Mouse (Mus musculus) mesoderm, embryonic 11.5 days (tissue): Measurements from ENCODE around the gene Gm11114.

Experiments
- DNase-seq: peaks from one replicate; pipeline ENCODE4 v3.0.0-alpha.2; 2012; ENCODE audit warnings: low read depth, low spot score

The Gm11114 gene

DNA sequence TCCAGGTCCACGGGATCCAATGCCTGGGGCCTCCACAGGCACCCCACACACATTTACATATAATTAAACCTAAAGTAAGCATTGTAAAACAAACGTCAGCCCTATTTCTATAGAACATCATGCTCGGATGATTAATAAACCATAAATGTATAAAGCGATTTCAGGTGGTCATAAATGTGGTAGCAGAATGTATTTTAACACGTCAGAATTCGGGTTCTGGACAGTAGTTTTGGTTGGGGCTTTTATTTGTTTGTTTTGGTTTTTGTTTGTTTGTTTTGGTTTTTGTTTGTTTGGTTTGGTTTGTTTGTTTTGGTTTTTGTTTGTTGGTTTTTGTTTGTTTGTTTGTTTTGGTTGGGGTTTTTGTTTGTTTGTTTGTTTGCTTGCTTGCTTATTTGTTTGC lies at the start of gene Gm11114:
TSS of gene Gm11114 (plus strand) at position 301 of the 400 bp plus-strand sequence.
- no peak for DNase-seq

DNA sequence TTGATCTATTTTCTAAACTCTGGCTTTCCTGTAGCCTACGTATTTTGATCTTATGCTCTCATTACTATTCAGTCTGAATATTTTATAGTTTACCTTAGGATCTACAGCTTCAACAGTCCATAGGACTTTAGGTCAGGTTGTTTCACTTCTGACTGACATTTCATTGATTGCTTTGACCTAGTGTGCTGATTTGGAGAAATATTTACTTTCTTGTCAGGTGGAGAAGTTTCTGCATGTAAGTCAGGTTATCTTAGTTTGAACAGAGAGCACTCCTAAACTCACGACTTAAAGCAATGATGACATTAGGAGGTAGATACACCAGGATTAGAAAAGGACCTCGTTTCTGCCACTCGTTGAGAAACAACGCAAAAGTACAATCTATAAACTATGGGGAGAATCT lies 45.7 kb upstream of the Gm11114 start:
- DNase-seq: no peak

DNA sequence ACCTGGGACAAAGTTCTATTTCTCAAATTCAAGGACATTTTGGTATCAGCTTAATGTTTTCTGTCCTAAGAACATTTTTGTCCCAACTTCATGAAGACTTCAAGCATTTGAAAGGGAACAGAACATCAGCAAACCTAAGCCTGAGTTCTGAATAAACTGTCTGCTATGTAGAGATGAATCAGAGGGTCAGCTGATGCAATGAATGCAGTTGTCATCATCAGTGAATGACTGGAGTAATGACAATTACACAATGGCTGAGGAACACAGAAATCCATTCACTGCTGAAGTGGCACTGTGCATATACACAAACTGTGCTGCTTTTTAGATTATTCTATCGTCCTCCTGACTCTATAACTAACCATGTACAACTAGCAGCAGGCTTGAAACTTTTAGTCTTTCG lies 38.5 kb upstream of the Gm11114 start:
- no peak for DNase-seq

DNA sequence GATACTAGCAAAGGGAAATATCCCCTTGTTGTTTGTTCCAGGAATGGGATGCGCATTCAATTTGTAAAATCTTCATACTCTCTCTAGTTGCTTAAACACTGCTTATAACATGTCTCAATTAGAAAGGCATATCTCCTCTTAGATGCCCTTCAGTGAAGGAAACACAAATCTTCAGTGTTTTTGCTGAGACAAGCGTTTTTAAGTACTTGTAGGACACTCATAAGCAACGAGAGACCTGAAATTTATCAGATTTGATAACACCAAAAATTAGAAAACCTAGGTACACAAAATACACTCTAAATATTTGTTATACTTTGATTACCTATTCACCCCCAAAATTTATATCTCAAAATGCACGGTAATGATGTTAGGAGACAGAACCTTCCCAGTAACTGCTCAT lies 9.7 kb upstream of the Gm11114 start:
- DNase-seq: no peak

DNA sequence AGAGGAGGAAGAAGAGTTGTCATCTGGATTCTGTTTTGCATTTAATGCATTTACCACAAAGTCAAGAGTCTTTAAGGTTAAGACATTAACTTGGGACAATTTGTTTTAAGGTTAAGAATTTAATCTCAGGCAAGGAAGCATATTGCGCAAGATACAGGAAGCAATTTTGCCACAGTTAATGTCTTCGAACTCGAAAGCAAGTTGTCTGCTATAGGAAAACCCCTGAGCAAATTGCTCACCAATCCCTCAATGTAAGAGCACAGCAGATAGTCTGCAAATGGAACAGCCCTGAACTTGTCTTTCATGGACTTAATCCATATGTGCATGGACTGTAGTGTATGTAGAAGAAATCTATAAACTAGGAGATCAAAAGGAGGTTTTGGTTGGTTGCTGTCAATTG lies 9.2 kb upstream of the Gm11114 start:
- no peak for DNase-seq

DNA sequence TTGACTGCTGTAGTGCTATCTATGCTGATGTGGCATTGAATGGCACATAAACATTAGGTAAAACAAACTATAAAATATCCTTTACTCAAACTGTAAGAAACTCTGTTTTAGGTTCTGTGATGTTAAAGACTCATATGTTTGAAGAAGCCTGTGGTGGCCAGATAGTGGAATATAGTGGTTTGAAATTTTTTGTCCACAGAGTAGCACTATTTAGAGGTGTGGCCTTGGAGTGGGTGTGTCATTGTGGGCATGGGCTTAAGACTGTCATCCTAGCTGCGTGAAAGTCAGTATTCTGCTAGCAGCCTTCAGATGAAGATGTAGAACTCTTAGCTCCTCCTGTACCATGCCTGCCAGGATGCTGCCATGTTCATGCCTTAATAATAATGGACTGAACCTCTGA lies 3.5 kb downstream of the Gm11114 start:
- no peak for DNase-seq

DNA sequence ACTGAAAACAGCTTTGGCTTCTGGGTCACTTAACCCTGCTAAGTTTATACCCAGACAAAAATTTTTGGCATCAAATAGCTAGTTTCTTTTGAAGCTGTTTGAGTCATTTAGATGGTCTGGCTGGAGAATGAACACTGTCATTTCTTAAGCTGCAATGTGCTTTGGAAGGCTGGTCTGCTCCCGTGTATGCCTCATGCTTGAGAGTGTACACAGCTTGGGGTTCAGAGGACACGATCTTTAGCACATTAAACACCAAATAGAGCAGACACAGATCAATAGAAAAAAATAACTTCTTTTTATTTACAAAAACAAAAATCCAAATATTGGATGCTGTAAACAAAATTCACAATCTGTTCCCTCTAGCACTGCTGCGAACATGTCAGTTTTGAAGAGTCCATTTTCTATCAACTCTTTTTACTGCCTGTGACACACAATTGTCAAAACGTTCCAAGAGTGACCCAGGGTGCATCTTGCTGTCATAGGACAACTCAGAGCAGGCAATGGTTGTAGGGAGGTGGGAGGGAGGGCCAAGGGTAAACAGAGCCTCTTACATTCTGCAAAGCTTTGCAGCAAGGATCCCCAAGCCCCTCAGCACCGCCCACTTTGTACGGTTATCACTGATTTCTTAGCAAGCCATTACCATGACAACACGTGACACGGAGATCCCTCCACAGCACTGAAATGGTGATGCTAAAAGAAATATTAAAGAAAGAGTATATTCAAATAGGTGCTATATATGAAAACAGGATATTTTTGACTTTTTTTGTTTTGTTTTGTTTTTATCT lies 7.8 kb downstream of the Gm11114 start:
- DNase-seq: no peak

DNA sequence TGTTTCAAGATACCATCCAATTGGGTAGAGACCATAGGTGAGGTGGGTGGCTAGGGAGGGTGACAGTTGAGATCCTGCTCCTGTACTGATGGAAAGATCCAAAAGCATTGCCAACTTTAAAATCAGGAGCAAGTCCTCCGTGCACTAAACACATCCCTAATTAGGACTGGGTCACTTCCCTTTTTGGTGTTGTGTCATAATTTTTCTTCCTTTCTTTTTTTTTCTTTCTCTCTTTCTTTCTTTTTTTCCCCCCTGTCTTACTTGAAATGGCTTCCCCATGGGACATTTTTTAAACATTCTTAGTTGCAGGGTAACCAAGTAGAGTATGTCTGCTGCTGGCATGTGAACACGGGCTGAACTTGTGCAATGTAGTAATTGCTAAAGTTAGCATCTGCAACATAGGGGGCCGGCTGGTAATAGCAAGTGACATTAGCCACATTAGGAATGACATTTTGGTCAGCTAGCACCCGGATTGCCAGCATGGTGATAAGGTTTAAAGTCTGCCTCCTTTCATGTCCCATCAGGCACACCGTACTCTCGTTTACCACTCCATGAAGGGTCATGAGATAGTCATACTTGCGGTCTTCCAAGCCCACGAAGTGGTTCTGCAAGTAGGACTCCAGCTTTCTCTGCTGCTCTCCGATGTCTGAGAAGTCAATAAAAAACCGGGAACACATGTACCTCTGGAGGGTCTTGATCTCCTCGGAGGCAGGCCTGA lies 11.7 kb downstream of the Gm11114 start:
- DNase-seq: no peak

DNA sequence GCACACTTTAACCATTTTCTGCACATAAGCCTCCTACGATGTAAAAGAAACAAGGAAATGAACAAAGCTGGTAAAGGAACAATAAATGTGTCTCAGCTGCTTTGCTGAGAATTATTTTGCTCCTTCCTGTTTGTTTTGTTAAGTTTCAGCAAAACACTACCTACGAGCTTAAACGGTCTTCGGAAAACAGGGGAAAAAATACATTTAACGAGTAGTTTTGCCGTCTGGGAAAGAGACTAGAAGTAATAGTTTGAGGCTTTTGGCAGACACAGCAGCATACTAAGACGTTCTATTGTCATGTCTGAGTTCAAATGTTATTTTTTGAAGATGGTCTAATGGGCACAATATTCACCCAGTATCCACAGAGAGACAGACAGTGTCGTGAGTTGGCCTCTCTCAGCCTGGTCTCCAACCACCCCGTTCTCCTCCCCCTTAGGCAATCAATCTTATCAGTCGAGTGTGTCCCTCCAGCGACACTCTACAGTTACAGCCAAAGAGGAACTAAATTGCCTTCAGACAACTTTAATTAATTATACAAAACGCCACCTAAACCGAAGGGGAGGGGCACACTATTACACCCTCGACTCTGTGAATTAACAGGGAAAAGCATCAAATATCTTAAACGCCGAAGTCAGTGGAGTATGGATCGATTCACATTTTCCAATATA lies 12.8 kb downstream of the Gm11114 start:
- no peak for DNase-seq

DNA sequence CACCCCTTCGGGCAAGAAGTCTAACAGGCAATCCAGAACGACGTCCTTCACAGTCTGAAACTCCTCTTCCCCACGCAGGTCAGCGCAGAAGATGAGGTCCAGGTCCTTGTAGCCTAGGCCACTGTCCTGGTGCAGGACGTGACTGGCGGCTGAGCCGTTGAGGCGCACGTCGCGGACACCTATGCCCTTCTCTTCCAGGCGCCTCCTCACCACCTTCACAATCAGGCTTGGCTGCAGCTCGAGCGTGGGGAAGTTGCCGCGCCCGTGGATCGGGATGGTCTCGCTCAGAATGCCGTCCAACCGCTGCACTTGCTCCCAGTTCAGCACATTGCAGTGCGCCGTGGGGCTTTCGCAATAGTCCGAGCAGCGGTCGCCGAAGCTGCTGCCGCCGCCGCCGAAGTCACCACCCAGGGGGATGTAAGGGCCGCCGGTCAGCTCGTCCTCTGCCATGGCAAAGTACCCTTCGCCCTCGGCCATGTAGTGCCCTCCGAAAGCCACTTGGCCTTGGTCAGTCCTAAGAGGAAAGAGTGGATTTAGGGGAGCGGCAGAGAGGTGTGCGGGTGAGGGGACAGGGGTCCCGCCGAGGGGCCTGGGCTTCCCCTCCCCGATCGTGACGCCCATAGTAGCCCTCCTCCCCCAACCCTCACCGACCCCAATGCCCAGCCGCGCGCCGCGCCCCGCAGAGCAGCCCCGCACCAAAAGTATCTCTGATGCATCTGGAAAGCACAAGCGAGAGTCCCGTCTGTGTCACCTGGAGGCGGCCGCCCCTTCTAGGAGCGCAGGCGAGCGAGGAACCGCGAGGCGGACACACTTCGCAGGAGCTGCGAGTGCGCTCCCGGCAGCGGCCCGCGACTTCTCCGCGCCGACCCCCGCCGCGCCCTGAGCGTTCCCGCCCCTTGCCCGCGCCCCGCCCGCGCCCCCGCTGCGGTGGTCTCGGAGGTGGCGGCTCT lies 14.0 kb downstream of the Gm11114 start:
- peak; percentile 43 for DNase-seq

DNA sequence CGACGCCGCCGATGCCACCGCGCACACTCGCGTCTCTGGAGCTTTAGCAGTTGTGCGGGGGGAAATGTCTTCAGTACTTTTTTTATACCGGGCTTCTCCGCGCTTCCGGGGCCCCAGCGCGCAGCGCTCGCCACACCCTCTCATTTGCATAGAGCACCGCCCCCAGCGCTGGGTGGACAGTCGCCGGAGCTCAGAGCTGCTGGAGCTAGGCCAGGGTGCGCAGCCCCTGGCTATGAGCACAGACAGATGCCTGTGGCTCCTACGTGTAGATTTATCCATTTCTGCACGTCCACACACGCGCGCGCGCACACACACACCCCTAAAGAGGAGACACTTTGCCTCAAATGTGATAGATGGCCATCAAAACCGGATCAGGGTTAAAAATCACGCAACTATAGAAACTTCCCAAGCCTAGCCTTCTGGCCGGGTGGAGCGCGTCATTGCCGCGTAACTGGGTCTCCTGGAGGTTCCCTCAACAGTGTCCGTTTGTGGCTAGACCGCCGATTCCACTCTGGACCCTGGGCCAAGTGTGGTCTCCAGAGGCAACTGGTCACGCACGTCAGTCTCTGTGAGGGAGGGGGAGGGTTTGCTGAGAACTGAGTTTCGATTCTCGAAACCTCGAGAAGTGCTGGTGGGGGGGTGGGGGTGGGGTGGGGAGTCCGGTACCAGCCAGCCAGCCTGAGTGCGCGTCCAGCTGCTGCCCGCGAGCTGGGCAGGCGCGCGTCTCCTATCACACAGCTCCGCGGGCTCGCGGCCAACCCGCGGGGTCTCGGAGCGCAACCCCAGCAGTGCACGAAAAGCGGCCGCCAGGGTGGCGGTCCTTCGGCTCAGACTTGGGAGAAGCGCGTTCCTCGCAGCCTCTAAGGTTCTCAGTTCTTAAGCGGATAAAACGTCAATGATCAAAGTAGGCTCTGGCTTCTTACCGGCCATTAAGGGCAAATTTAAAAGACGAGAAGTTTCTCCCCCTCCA lies 15.0 kb downstream of the Gm11114 start, which contains the start of gene Tent5a:
TSS of gene Tent5a (minus strand) at position 107 of the 970 bp plus-strand sequence.
- DNase-seq: peak; percentile 89

DNA sequence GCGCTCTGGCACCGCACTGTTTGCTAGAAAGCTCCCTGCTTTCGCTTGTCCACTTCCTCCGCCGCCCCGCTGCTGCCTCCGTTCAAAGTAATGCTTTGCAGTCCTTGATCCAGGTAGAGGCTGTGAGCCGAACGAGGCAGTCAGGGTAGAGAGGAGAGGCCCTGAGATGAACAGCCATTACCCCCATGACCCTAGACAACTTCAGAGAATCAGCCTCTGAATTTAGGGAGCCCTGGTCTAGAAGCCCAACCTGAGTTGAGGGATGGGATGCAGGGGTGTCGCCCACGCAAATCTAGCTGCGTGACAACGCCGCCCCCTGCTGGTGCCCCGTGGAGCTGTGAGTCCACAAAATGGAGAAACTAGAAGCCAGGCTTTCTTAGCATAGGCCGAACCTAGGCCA lies 15.7 kb downstream of the Gm11114 start:
- peak; percentile 91 for DNase-seq

DNA sequence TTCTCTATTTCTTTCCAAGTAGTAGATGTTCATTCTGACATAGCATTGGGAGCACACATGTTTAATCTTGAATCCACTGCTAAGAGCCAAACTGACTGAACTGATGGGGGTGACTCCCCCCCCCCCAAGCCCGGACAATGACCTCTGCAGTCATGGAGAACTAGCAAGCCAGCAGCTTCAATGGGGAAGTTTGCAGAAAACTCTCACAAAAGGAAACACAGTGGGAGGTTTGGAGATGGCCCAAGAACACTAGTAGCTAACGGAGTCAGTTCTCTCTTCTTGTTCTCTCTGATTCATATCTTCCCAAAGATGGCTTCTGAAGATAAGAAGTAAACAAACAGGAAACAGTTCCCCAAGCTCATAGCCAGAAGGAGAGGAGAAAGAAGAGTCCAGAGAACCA lies 18.9 kb downstream of the Gm11114 start:
- DNase-seq: no peak

DNA sequence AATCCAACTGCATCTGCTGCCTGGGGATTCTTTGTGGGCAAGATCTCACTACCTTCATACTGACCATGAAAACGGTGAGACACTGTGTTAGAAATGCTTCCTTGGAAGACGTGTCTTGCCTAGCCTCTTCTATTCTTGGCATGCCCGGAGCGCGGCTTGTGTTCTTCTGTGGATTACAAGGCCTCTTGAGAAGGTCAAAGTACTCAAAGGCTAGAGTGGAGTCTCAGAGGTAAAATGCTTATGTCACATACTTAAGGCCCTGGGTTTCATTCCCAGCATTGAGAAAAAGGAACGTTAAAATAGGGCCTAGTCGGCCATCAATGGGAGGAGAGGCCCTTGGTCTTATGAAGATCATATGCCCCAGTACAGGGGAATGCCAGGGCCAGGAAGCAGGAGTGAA lies 23.5 kb downstream of the Gm11114 start:
- DNase-seq: no peak

DNA sequence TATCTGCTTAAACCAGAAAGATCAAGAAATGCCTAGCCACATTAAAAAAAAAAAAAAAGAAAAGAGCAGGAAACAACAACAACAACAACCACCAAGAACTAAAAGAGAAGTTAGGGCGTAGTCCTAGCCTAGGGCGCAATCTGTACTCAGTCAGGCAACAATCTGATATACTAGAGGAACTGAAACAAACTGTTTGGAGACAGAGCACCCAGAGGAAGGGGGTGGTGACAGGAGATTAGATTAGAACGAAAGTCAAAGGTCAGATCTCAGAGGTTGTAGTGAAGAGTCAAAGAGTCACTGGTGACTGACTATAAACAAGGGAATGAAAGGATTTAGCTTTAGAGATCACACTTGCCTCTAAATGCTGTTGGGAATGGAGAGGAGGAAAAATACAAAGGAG lies 27.7 kb downstream of the Gm11114 start:
- DNase-seq: no peak

DNA sequence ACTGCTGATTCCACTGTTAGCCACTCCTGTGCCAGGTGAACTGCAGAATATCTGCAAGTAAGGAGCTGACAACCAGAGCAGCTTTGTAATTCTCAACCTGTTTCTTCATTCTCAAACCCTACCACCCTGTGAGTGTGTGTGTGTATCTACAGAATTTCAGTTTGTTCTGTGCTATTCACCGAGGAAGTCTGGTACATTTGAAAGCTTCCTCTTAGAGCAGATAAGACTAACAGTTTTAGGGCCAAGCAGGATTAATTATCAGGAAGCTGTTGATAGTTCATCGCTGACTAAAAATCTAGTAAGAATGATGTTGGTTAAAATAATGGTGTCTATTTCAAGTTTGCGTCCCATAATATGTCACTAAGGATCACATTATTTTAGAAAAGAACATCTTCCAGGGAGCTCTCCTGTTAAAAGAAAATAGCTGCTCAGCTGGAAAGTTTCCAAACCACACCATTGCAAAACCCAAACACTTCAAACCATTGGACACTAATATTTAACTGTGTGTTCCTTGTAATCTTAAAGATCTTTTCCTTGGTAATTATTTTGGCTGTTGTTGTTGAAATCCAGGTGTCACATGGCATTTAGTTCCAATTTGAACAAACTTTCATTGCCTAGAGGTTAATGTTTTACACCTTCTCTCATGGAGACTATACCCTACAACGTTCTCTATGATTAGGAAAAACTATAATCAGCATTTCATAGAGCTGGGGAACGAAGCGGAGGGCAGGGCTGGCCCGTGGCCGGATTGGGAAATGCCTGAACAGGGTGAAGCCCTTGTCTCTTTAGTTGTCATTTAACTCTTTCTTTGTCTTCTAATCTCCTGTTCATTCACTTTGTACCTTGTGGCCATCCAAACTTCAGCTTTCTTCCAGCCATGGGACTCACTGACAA lies 30.6 kb downstream of the Gm11114 start:
- DNase-seq: no peak

DNA sequence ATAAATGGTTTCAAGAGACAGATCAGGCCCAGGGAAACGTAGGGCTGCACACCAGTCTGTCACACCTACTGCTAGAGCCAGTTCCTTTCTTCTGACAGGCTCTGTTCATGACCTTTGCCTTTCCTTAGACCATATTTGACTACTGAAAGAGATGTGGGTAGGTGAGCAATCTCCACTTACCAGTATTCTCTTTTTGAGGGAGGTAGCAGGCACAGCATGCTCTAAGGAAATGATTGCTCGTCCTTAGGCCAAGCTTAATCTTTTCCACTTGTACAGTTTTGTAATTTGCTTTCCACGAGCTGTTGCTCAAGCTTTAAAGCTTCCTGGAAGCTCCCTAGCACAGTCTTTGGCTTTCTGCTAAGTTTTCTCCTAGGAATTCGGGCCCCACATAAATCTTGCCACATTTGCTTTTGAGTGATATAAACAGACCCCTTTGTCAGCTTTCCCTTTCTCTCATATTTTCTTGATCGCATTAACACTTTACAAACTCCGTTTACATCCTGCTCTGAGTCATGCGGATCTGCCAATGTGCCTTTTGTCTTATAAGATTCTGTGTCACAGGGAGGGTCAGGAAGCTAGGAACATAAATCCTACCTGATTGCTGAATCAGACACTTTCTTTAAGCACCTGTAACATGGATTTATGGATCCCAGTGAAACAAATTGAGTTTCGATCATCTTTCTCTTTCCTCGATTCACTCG lies 35.4 kb downstream of the Gm11114 start:
- no peak for DNase-seq

DNA sequence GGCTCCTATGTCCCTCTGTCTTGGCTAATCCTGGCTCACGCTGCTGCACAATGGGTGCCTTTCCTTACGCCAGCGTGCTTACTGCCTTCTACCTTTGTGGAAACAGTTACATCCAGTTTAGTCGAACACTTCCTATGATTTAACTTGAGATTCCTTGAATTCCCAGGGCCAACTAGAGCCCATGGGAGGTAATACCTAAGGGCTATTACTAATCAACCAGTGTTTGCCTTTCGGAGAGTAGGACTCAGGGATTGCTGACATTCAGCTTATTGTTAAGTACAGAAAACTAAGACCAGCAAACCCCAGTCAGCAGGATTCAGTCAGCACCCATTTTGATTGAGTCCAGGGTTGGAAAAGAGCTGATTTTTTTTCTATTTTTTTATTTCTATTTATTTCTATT lies 43.0 kb downstream of the Gm11114 start:
- DNase-seq: no peak
